Mouse (Mus musculus): ENCODE measurements at regions not wholly inside any gene's neighbourhood (a gene's known extent, or its start where the extent isn't known, plus 50 kb on each side); places are given as distances from the start of the nearest gene placed in this dataset.

- TF ChIP-seq CTCF (IDR thresholded peaks at IDR 0.05; ENCODE audit: low read depth) = no peak
- no peak for TF ChIP-seq EP300 (IDR thresholded peaks at IDR 0.05; ENCODE audit: low read depth)
Observed at GRCm38 (mm10) chr10:16922888-16923287, 800.1 kb upstream of the Cited2 start.

All from liver, embryonic 14.5 days (tissue).